Mouse (Mus musculus): ENCODE results near the gene Pdxdc1. TPM values are rescaled to one million over a fixed set of nuclear protein-coding genes. Genes with fewer than 3 reads are reported as not detected.

The Pdxdc1 gene
- total RNA-seq, 1 experiment: 88.3 TPM

- in situ Hi-C loops (cut with MboI; ENCODE audit: low sequenced_read_pairs in 2 of 2, unreplicated experiment in 2 of 2): no loop called here
- peaks cover 5% of the 10 kb centered on the region for H3K36me3 ChIP-seq (ENCODE audit: control insufficient read depth, insufficient read depth, low read length, poor library complexity, severe bottlenecking)
- no peak overlapping the region for H3K27ac ChIP-seq (ENCODE audit: insufficient read depth, low read depth, low read length, poor library complexity, severe bottlenecking)
- H3K9me3 ChIP-seq (ENCODE audit: control insufficient read depth, insufficient read depth, low read depth, low read length): no peaks in the 10 kb centered on the region
- no peaks in the 10 kb centered on the region for H3K4me1 ChIP-seq (ENCODE audit: control insufficient read depth in 2 of 2, insufficient read depth in 2 of 2, low read length in 2 of 2, poor library complexity in 1 of 2)
- H3K4me3 ChIP-seq (ENCODE audit: insufficient read depth in 1 of 2, low read depth in 1 of 2, low read length in 2 of 2, poor library complexity in 1 of 2, severe bottlenecking in 1 of 2): no peak overlapping the region
- no peak for DNase-seq (ENCODE audit: low read depth, low spot score)
- no peak overlapping the region for H3K9ac ChIP-seq (ENCODE audit: insufficient read depth, low read depth, low read length, poor library complexity, severe bottlenecking)
- no peak for TF ChIP-seq CHD2 (IDR thresholded peaks at IDR 0.05; ENCODE audit: low read depth, low read length)
These were observed 57.9 kb downstream of the Pdxdc1 start for GRCm38 (mm10) chr16:13845031-13845430.

DNA sequence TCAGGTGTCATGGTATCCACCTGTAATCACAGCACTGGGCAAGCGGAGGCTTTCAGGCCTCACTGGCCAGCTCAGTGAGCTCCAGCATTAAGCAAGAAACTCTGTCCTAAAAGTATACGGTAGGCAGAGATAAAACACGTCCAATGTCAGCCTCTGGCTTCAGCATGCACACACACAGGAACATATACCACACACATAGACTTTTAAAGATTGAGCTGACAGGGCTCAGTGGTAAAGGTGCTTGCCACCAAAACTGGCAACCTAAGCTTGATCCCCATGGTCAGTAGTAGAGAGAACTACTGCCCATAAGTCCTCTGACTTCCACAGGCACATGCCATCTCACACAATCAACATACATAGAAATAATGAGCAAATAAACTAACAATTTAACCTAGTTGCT lies 62.0 kb downstream of the Pdxdc1 start:
- no peak overlapping the region for H3K27ac ChIP-seq (ENCODE audit: insufficient read depth, low read depth, low read length, poor library complexity, severe bottlenecking)
- no peak for DNase-seq (ENCODE audit: low read depth, low spot score)
- no peaks in the 10 kb centered on the region for H3K9me3 ChIP-seq (ENCODE audit: control insufficient read depth, insufficient read depth, low read depth, low read length)
- peaks cover 26% of the 10 kb centered on the region for H3K36me3 ChIP-seq (ENCODE audit: control insufficient read depth, insufficient read depth, low read length, poor library complexity, severe bottlenecking)
- H3K4me3 ChIP-seq (ENCODE audit: insufficient read depth in 1 of 2, low read depth in 1 of 2, low read length in 2 of 2, poor library complexity in 1 of 2, severe bottlenecking in 1 of 2): no peak overlapping the region
- H3K9ac ChIP-seq (ENCODE audit: insufficient read depth, low read depth, low read length, poor library complexity, severe bottlenecking): no peak overlapping the region
- H3K4me1 ChIP-seq (ENCODE audit: control insufficient read depth in 2 of 2, insufficient read depth in 2 of 2, low read length in 2 of 2, poor library complexity in 1 of 2): no peaks in the 10 kb centered on the region
- TF ChIP-seq ZC3H11A (IDR thresholded peaks at IDR 0.05; ENCODE audit: borderline replicate concordance, low read depth, low read length): no peak
- no peak for TF ChIP-seq CHD2 (IDR thresholded peaks at IDR 0.05; ENCODE audit: low read depth, low read length)
- TF ChIP-seq HCFC1 (IDR thresholded peaks at IDR 0.05; ENCODE audit: borderline replicate concordance, insufficient read depth, low read length): no peak
- no peak for TF ChIP-seq ZNF384 (IDR thresholded peaks at IDR 0.05; ENCODE audit: low read depth, low read length)
- no peak for TF ChIP-seq MAFK (IDR thresholded peaks at IDR 0.05; ENCODE audit: insufficient read depth, low read depth, low read length)
- in situ Hi-C loops (cut with MboI; ENCODE audit: low sequenced_read_pairs in 2 of 2, unreplicated experiment in 2 of 2): no loop called here

GRCm38 (mm10) chr16:13840056-13840455 lies 62.9 kb downstream of the Pdxdc1 start:
- no peaks in the 10 kb centered on the region for H3K9me3 ChIP-seq (ENCODE audit: control insufficient read depth, insufficient read depth, low read depth, low read length)
- H3K4me3 ChIP-seq (ENCODE audit: insufficient read depth in 1 of 2, low read depth in 1 of 2, low read length in 2 of 2, poor library complexity in 1 of 2, severe bottlenecking in 1 of 2): no peak overlapping the region
- in situ Hi-C loops (cut with MboI; ENCODE audit: low sequenced_read_pairs in 2 of 2, unreplicated experiment in 2 of 2): no loop called here
- TF ChIP-seq ZNF384 (IDR thresholded peaks at IDR 0.05; ENCODE audit: low read depth, low read length) (no peak), CHD2 (IDR thresholded peaks at IDR 0.05; ENCODE audit: low read depth, low read length) (no peak), ZC3H11A (IDR thresholded peaks at IDR 0.05; ENCODE audit: borderline replicate concordance, low read depth, low read length) (no peak), MAFK (IDR thresholded peaks at IDR 0.05; ENCODE audit: insufficient read depth, low read depth, low read length) (no peak), HCFC1 (IDR thresholded peaks at IDR 0.05; ENCODE audit: borderline replicate concordance, insufficient read depth, low read length) (no peak)
- H3K27ac ChIP-seq (ENCODE audit: insufficient read depth, low read depth, low read length, poor library complexity, severe bottlenecking): no peak overlapping the region
- H3K9ac ChIP-seq (ENCODE audit: insufficient read depth, low read depth, low read length, poor library complexity, severe bottlenecking): no peak overlapping the region
- H3K4me1 ChIP-seq (ENCODE audit: control insufficient read depth in 2 of 2, insufficient read depth in 2 of 2, low read length in 2 of 2, poor library complexity in 1 of 2): no peaks in the 10 kb centered on the region
- no peak for DNase-seq (ENCODE audit: low read depth, low spot score)
- peaks cover 33% of the 10 kb centered on the region for H3K36me3 ChIP-seq (ENCODE audit: control insufficient read depth, insufficient read depth, low read length, poor library complexity, severe bottlenecking)

GRCm38 (mm10) chr16:13834382-13834781 lies 68.5 kb downstream of the Pdxdc1 start:
- H3K27ac ChIP-seq (ENCODE audit: insufficient read depth, low read depth, low read length, poor library complexity, severe bottlenecking): no peak overlapping the region
- H3K4me3 ChIP-seq (ENCODE audit: insufficient read depth in 1 of 2, low read depth in 1 of 2, low read length in 2 of 2, poor library complexity in 1 of 2, severe bottlenecking in 1 of 2): no peak overlapping the region
- no peak for DNase-seq (ENCODE audit: low read depth, low spot score)
- TF ChIP-seq HCFC1 (IDR thresholded peaks at IDR 0.05; ENCODE audit: borderline replicate concordance, insufficient read depth, low read length) (no peak), CHD2 (IDR thresholded peaks at IDR 0.05; ENCODE audit: low read depth, low read length) (no peak), MAFK (IDR thresholded peaks at IDR 0.05; ENCODE audit: insufficient read depth, low read depth, low read length) (no peak), ZC3H11A (IDR thresholded peaks at IDR 0.05; ENCODE audit: borderline replicate concordance, low read depth, low read length) (no peak), ZNF384 (IDR thresholded peaks at IDR 0.05; ENCODE audit: low read depth, low read length) (no peak)
- in situ Hi-C loops (cut with MboI; ENCODE audit: low sequenced_read_pairs in 2 of 2, unreplicated experiment in 2 of 2): no loop called here
- H3K9ac ChIP-seq (ENCODE audit: insufficient read depth, low read depth, low read length, poor library complexity, severe bottlenecking): no peak overlapping the region
- H3K9me3 ChIP-seq (ENCODE audit: control insufficient read depth, insufficient read depth, low read depth, low read length): no peaks in the 10 kb centered on the region
- peaks cover 59% of the 10 kb centered on the region for H3K36me3 ChIP-seq (ENCODE audit: control insufficient read depth, insufficient read depth, low read length, poor library complexity, severe bottlenecking)
- no peaks in the 10 kb centered on the region for H3K4me1 ChIP-seq (ENCODE audit: control insufficient read depth in 2 of 2, insufficient read depth in 2 of 2, low read length in 2 of 2, poor library complexity in 1 of 2)

GRCm38 (mm10) chr16:13831606-13832005 lies 71.3 kb downstream of the Pdxdc1 start:
- Histone ChIP-seq H3K4me3 (ENCODE audit: insufficient read depth in 1 of 2, low read depth in 1 of 2, low read length in 2 of 2, poor library complexity in 1 of 2, severe bottlenecking in 1 of 2) (no peak overlapping the region), H3K4me1 (ENCODE audit: control insufficient read depth in 2 of 2, insufficient read depth in 2 of 2, low read length in 2 of 2, poor library complexity in 1 of 2) (no peaks in the 10 kb centered on the region), H3K36me3 (ENCODE audit: control insufficient read depth, insufficient read depth, low read length, poor library complexity, severe bottlenecking) (peaks cover 51% of the 10 kb centered on the region), H3K27ac (ENCODE audit: insufficient read depth, low read depth, low read length, poor library complexity, severe bottlenecking) (no peak overlapping the region), H3K9me3 (ENCODE audit: control insufficient read depth, insufficient read depth, low read depth, low read length) (no peaks in the 10 kb centered on the region), H3K9ac (ENCODE audit: insufficient read depth, low read depth, low read length, poor library complexity, severe bottlenecking) (no peak overlapping the region)
- DNase-seq (ENCODE audit: low read depth, low spot score): no peak
- in situ Hi-C loops (cut with MboI; ENCODE audit: low sequenced_read_pairs in 2 of 2, unreplicated experiment in 2 of 2): no loop called here
- TF ChIP-seq CHD2 (IDR thresholded peaks at IDR 0.05; ENCODE audit: low read depth, low read length) (no peak), ZNF384 (IDR thresholded peaks at IDR 0.05; ENCODE audit: low read depth, low read length) (no peak)
